Mouse (Mus musculus): ENCODE measurements around the gene Hormad1. TPM values are rescaled to one million over a fixed set of nuclear protein-coding genes. Genes with fewer than 3 reads are reported as not detected.
"Not testable (repeated sequence)": the region's sequence is repeated elsewhere in the genome, so short reads cannot be mapped to it uniquely, and the experiment has no call there.

Hormad1 gene
- polyA plus RNA-seq, 1 experiment from 2014 or later, result not detected

DNA sequence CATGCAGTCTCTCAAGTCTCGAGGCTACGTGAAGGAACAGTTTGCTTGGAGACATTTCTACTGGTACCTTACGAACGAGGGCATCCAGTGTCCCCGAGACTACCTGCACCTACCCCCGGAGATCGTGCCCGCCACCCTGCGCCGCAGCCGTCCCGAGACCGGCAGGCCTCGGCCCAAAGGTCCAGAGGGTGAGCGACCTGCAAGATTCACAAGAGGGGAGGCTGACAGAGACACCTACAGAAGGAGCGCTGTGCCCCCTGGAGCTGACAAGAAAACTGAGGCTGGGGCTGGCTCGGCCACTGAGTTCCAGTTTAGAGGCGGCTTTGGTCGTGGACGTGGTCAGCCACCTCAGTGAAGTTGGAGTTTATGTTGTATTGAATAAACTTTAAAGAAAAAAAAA, 62.9 kb downstream of the Hormad1 start:
- not testable (repeated sequence) for H3K27me3 ChIP-seq (replicated peaks); H3K4me2 ChIP-seq; H3K27ac ChIP-seq (replicated peaks); H3K9ac ChIP-seq; H3K4me3 ChIP-seq; H3K9me3 ChIP-seq; ATAC-seq (ENCODE audit: extremely low read depth, insufficient number of reproducible peaks, low FRiP score, low TSS enrichment)
- Histone ChIP-seq H3K36me3 (peaks cover 42% of the 10 kb centered on the region), H3K4me1 (peaks cover 15% of the 10 kb centered on the region)
- WGBS, result 89% methylated on average over 20 of the region's 20 CpGs

DNA sequence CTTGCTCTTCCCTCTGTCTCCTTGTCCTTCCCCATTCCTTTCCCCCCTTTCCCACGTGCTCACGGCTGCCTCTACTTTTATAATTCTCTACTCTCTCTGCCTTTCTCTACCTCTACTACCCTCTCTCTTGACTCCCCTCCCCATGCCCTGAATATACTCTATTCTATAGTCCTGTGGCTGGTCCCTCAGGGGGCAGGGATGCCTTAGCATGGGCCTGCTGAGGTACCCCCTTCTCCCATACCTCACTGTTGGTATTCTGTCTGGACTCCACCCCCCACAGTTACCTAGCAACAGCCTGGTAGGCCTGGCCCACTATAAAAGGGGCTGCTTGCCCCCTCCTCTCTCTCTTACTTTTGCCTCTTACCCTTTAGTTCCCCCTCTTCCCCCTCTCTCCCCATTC, 64.1 kb downstream of the Hormad1 start:
- H3K36me3 ChIP-seq, result peaks cover 42% of the 10 kb centered on the region
- no peak overlapping the region for H3K9ac ChIP-seq
- ATAC-seq (ENCODE audit: extremely low read depth, insufficient number of reproducible peaks, low FRiP score, low TSS enrichment), result no peak
- H3K4me2 ChIP-seq, result no peak overlapping the region
- peaks cover 15% of the 10 kb centered on the region for H3K4me1 ChIP-seq
- WGBS, result 69% methylated on average over 2 of the region's 2 CpGs
- H3K27ac ChIP-seq (replicated peaks), result no peak overlapping the region
- no peaks in the 10 kb centered on the region for H3K9me3 ChIP-seq
- H3K4me3 ChIP-seq, result no peak overlapping the region
- no peaks in the 10 kb centered on the region for H3K27me3 ChIP-seq (replicated peaks)

GRCm38 (mm10) chr3:95623991-95624515, 64.6 kb downstream of the Hormad1 start:
- H3K36me3 ChIP-seq, result peaks cover 43% of the 10 kb centered on the region
- peak overlapping the region; percentile 71 for H3K4me3 ChIP-seq
- H3K9me3 ChIP-seq; H3K27me3 ChIP-seq (replicated peaks); ATAC-seq (ENCODE audit: extremely low read depth, insufficient number of reproducible peaks, low FRiP score, low TSS enrichment): not testable (repeated sequence)
- H3K4me2 ChIP-seq, result peak overlapping the region; percentile 70
- H3K9ac ChIP-seq, result peak overlapping the region; percentile 81
- WGBS, result 73% methylated on average over 5 of the region's 5 CpGs
- peak overlapping the region; percentile 83 for H3K27ac ChIP-seq (replicated peaks)
- H3K4me1 ChIP-seq, result peaks cover 15% of the 10 kb centered on the region

DNA sequence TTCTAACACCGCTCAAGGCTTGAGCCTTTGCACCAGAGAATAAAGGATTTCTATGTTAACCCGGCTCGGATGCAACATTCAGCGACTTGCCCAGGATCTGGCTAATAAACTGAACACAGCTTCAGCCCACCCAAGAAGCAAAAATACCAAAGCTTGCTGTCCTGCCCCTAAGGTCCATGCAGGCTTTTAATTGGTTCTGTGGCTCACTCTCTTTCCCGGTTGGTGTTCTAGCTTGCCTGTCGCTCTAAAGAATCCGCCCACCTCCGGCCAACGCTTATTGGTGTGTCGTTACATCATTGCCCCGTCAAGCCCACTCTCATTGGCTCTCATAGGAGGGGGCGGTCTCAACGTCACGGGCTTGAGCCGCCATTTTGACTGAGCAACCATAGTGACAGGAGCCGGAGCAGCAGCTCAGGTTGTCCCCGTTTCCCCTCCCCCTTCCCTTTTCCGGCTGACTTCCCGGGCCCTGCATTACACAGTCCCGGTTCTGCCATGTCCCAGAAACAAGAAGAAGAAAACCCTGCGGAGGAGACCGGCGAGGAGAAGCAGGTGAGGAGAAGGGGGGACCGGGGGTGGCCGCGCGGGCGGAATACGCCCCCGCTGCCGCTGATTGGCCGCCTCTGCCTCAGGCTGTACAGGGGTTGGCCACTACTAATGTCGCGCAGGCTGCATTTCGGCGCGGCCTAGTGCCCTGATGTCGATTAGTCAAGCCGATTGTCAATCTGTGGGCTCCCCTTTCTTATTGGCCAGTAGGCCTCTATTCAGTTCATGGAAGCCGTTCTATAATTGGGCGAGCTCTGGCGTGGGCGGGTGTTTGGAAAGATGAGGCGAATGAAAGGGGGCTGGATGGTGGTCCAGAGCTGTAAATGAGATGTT, 65.4 kb downstream of the Hormad1 start, which contains the start of gene Ensa:
Ensa (plus strand) TSS at position 366 of the 876 bp plus-strand sequence.
- under 1% methylated on average over 44 of the region's 44 CpGs for WGBS
- Histone ChIP-seq H3K4me3 (peak within 1 kb of the TSS; percentile 71), H3K27me3 (replicated peaks) (no peaks in the 10 kb centered on the region), H3K4me1 (peaks cover 15% of the 10 kb centered on the region), H3K4me2 (peak within 1 kb of the TSS; percentile 72), H3K9me3 (no peaks in the 10 kb centered on the region), H3K27ac (replicated peaks) (peak within 1 kb of the TSS; percentile 83), H3K9ac (peak within 1 kb of the TSS; percentile 83), H3K36me3 (peaks cover 43% of the 10 kb centered on the region)
- ATAC-seq (ENCODE audit: extremely low read depth, insufficient number of reproducible peaks, low FRiP score, low TSS enrichment), result peak; percentile 99

DNA sequence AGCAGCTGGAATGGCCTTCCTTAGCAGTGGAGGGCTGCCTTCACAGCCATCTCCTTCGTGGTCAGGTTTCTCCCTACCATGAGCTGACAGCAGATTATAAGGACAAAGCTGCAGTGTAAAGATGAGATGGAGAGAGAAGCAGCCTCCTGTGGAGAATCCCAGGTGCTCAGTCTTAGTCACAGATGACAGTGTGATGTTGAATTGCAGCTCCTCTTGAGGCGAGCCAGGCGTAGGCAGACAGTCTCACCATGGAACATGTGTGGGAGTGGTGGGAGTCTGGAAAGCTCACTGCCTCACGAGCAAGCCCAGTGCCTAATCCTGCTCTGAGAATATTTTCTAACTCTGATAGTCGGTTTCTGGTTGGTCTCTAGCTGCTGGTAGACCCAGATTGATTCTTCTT, 68.3 kb downstream of the Hormad1 start:
- Histone ChIP-seq H3K9me3 (no peaks in the 10 kb centered on the region), H3K27ac (replicated peaks) (no peak overlapping the region), H3K9ac (no peak overlapping the region), H3K4me2 (no peak overlapping the region), H3K36me3 (peaks cover 66% of the 10 kb centered on the region), H3K4me3 (no peak overlapping the region), H3K4me1 (peaks cover 26% of the 10 kb centered on the region), H3K27me3 (replicated peaks) (no peaks in the 10 kb centered on the region)
- ATAC-seq (ENCODE audit: extremely low read depth, insufficient number of reproducible peaks, low FRiP score, low TSS enrichment), result no peak
- WGBS, result 73% methylated on average over 5 of the region's 5 CpGs

DNA sequence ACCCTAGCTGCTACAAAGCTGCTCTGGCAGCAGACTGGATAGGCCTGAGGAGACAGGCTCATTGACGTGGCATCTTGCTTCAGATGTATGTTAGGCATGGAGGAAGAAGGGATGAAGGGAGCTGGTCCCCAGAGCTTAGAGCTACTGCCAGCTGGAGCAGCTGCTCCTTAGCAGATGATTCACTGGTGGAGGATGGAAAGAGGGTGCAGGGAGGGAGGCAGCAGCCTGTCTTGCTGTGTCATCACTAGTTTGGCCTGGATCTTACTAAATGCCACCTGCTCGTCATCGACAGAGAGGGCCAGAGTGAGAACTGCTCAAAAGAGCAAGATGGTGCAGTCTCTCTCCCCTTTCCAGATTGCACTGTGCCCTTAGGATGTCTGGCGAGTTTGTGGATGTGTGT, 70.3 kb downstream of the Hormad1 start:
- Histone ChIP-seq H3K4me1 (peaks cover 27% of the 10 kb centered on the region), H3K27me3 (replicated peaks) (no peaks in the 10 kb centered on the region), H3K9me3 (no peaks in the 10 kb centered on the region), H3K36me3 (peaks cover 86% of the 10 kb centered on the region), H3K4me2 (no peak overlapping the region), H3K9ac (no peak overlapping the region), H3K27ac (replicated peaks) (no peak overlapping the region), H3K4me3 (no peak overlapping the region)
- no peak for ATAC-seq (ENCODE audit: extremely low read depth, insufficient number of reproducible peaks, low FRiP score, low TSS enrichment)
- WGBS, result 82% methylated on average over 4 of the region's 4 CpGs

DNA sequence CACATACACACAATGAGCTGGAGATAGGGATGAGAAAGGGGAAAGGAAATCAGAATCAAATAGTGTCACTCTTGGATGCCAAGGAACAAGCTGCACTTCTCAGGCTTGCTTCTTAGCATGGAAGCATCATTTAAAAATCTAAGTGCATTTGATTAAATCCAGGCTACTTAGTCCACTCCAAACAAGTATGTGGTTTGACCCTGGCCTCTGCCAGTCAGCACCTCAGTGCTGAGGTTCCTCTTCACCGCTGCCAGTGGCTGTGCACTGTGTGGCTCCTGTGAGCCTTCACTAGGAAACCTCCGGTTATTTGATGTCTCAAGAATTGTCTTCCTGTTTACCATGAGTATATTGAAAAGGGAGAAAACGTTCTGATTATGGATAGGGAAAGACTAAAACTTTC, 71.4 kb downstream of the Hormad1 start:
- H3K36me3 ChIP-seq, result peaks cover 97% of the 10 kb centered on the region
- H3K9me3 ChIP-seq, result no peaks in the 10 kb centered on the region
- ATAC-seq (ENCODE audit: extremely low read depth, insufficient number of reproducible peaks, low FRiP score, low TSS enrichment), result no peak
- no peak overlapping the region for H3K4me2 ChIP-seq
- H3K27me3 ChIP-seq (replicated peaks), result no peaks in the 10 kb centered on the region
- 71% methylated on average over 3 of the region's 3 CpGs for WGBS
- H3K4me1 ChIP-seq, result peaks cover 23% of the 10 kb centered on the region
- H3K4me3 ChIP-seq, result no peak overlapping the region
- H3K27ac ChIP-seq (replicated peaks), result no peak overlapping the region
- H3K9ac ChIP-seq, result no peak overlapping the region

DNA sequence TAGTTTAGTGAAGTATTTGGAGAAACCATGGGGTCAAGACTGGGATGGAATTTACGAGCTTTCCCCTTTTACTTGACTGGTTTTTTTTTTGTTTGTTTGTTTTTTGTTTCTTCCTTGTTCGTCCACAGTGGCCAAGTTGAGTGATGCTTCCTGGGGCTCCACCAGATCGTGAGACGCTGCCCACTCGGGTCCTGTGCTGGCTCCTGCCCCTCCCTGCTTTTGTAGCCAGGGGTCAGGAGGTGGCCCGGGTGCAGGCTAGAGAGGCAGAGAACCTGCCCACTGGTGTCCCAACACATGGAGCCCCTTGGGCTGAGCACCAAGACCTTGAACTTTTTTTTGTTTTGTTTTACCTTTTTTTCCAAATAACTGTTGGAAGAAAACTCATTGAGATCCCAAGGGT, 71.8 kb downstream of the Hormad1 start:
- Histone ChIP-seq H3K4me1 (peaks cover 22% of the 10 kb centered on the region), H3K9ac (no peak overlapping the region), H3K4me3 (no peak overlapping the region), H3K27ac (replicated peaks) (no peak overlapping the region), H3K27me3 (replicated peaks) (no peaks in the 10 kb centered on the region), H3K9me3 (no peaks in the 10 kb centered on the region), H3K4me2 (no peak overlapping the region), H3K36me3 (peaks cover 100% of the 10 kb centered on the region)
- WGBS, result 69% methylated on average over 6 of the region's 6 CpGs
- ATAC-seq (ENCODE audit: extremely low read depth, insufficient number of reproducible peaks, low FRiP score, low TSS enrichment), result no peak

GRCm38 (mm10) chr3:95632648-95633588, 73.4 kb downstream of the Hormad1 start:
- H3K4me2 ChIP-seq, result no peak overlapping the region
- no peaks in the 10 kb centered on the region for H3K27me3 ChIP-seq (replicated peaks)
- peaks cover 16% of the 10 kb centered on the region for H3K4me1 ChIP-seq
- peak overlapping the region; percentile 60 for H3K27ac ChIP-seq (replicated peaks)
- peaks cover 100% of the 10 kb centered on the region for H3K36me3 ChIP-seq
- ATAC-seq (ENCODE audit: extremely low read depth, insufficient number of reproducible peaks, low FRiP score, low TSS enrichment), result no peak
- peak overlapping the region; percentile 42; the same call in 1 of the 2 replicates for H3K9ac ChIP-seq
- H3K9me3 ChIP-seq, result no peaks in the 10 kb centered on the region
- 60% methylated on average over 12 of the region's 12 CpGs for WGBS
- no peak overlapping the region for H3K4me3 ChIP-seq

DNA sequence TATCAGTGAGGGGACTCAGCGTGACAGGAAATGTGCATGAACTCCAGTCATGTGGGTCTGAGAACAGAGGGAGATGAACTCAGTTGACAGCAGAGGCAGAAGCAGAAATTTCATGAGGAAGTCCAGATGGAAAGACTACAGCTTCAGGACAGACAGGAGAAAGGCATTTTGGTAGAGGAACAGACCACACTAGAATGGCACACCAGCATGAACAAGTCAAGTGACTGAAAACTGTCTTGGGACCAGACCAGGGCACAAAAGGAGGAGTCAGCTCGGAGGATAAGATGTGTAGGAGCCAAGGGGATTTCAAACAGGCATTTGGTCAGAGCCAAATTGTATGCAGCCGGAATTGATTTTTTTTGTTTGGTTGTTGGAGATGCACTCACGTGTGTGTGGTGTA, 76.2 kb downstream of the Hormad1 start:
- H3K36me3 ChIP-seq, result peaks cover 93% of the 10 kb centered on the region
- no peak overlapping the region for H3K27ac ChIP-seq (replicated peaks)

DNA sequence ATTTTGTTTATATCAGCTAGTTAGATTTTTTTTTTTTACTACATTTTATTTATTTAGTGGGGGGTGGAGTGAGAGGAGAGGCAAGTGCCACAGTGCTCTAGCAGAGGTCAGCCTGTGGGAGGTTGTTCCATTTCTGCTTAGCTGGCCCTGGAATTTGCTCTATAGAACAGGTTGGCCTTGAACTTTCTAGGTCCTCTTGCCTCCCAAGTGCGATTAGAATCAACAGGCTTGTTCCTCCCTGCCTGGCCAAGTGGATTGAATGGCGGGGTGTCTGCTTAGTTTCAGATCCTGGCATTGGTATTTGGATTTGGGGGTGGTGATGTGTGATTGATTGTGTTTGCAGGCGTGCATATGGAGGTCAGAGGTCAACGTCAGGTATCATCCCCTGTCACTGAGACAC, 76.6 kb downstream of the Hormad1 start:
- H3K9me3 ChIP-seq, result no peaks in the 10 kb centered on the region
- H3K27ac ChIP-seq (replicated peaks), result no peak overlapping the region
- no peak overlapping the region for H3K9ac ChIP-seq
- H3K4me3 ChIP-seq, result no peak overlapping the region
- ATAC-seq (ENCODE audit: extremely low read depth, insufficient number of reproducible peaks, low FRiP score, low TSS enrichment), result no peak
- 63% methylated on average over 4 of the region's 4 CpGs for WGBS
- no peak overlapping the region for H3K4me2 ChIP-seq
- H3K4me1 ChIP-seq, result peaks cover 16% of the 10 kb centered on the region
- H3K27me3 ChIP-seq (replicated peaks), result no peaks in the 10 kb centered on the region
- H3K36me3 ChIP-seq, result peaks cover 89% of the 10 kb centered on the region

More for the DNA sequence above, 76.2 kb downstream of the Hormad1 start:
- WGBS, result 64% methylated on average over 4 of the region's 4 CpGs
- no peak overlapping the region for H3K9ac ChIP-seq
- H3K4me2 ChIP-seq, result no peak overlapping the region
- H3K4me3 ChIP-seq, result no peak overlapping the region
- no peaks in the 10 kb centered on the region for H3K9me3 ChIP-seq
- ATAC-seq (ENCODE audit: extremely low read depth, insufficient number of reproducible peaks, low FRiP score, low TSS enrichment), result no peak
- H3K27me3 ChIP-seq (replicated peaks), result no peaks in the 10 kb centered on the region
- peaks cover 16% of the 10 kb centered on the region for H3K4me1 ChIP-seq

Data from heart, embryonic 13.5 days (tissue).